In the genomic region with DNA sequence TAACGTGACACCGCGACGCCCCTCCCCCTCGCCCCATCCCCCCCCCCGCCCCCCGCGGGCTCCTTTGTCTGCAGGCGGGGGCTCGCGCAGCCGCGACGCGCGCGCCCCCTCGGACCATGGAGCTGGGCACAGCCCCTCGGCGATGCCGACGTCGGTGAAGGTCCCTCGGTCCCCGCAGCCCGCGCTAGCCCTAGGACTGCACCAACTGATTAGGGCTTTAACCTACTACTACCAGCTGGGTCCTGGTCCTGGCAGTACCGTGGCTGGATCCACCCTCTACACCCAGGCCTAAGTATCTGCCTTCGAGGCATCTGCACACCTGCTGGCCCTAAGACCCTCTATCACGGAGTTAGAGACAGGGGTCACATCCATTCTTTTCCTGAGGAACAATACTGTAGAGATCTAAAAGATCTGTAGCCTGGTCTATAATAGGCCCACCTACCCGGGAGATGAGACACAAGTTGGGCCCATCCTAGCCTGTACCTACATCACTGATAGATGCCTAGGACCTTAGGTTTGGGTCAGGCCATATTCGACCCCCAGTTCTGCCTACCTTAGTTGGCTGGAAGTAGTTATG, we compare ENCODE assay signal across 8 mouse cellular contexts. TPM values are rescaled to one million over a fixed set of nuclear protein-coding genes. Genes with fewer than 3 reads are reported as not detected.
DNase-seq lines count a peak whose midpoint lies in the region; ATAC-seq and TF ChIP-seq lines count a peak whose summit lies in the region.

No protein-coding gene starts in this region.

- H3K9me3 ChIP-seq in lung, embryonic 16.5 days (ENCODE audit: control insufficient read depth, low read length), result peaks cover 25% of the 10 kb centered on the region
- peaks cover 26% of the 10 kb centered on the region for H3K9me3 ChIP-seq in forebrain, embryonic 12.5 days
- H3K9me3 ChIP-seq in limb, embryonic 12.5 days, result peaks cover 31% of the 10 kb centered on the region

- H3K9ac ChIP-seq in lung, embryonic 16.5 days (ENCODE audit: low read length), result peak overlapping the region; percentile 49; the same call in 1 of the 2 replicates
- H3K9ac ChIP-seq in forebrain, embryonic 12.5 days, result no peak overlapping the region
- H3K9ac ChIP-seq in limb, embryonic 12.5 days (replicated peaks), result peak overlapping the region; percentile 40; the same call in 1 of the 2 replicates

- TF ChIP-seq POLR2A in small intestine, adult 2 months (IDR thresholded peaks at IDR 0.05; ENCODE audit: low read depth, low read length), result no peak

- H3K4me2 ChIP-seq in lung, embryonic 16.5 days (ENCODE audit: low read depth, low read length), result peak overlapping the region; percentile 60
- peak overlapping the region; percentile 42 for H3K4me2 ChIP-seq in forebrain, embryonic 12.5 days
- peak overlapping the region; percentile 51 for H3K4me2 ChIP-seq in limb, embryonic 12.5 days

- DNase-seq in lung, postnatal 14 days, result no peak
- DNase-seq in frontal cortex, postnatal 25 days (ENCODE audit: low spot score in 2 of 2), result no peak
- no peak for DNase-seq in retina, postnatal 1 day

- H3K27me3 ChIP-seq in lung, embryonic 16.5 days (ENCODE audit: control insufficient read depth, insufficient read depth, low read depth, low read length), result no peaks in the 10 kb centered on the region
- H3K27me3 ChIP-seq in forebrain, embryonic 12.5 days, result peaks cover 88% of the 10 kb centered on the region
- H3K27me3 ChIP-seq in limb, embryonic 12.5 days, result peaks cover 17% of the 10 kb centered on the region
- peaks cover 22% of the 10 kb centered on the region for H3K27me3 ChIP-seq in small intestine, adult 2 months (ENCODE audit: control insufficient read depth, insufficient read depth, low read length)

- H3K4me1 ChIP-seq in lung, embryonic 16.5 days (replicated peaks; ENCODE audit: control insufficient read depth, insufficient read depth, low read length), result peaks cover 12% of the 10 kb centered on the region
- peaks cover 34% of the 10 kb centered on the region for H3K4me1 ChIP-seq in forebrain, embryonic 12.5 days
- H3K4me1 ChIP-seq in limb, embryonic 12.5 days (replicated peaks), result peaks cover 39% of the 10 kb centered on the region
- H3K4me1 ChIP-seq in small intestine, adult 2 months (ENCODE audit: control insufficient read depth, insufficient read depth, insufficient read length, low read length), result peaks cover 13% of the 10 kb centered on the region

- TF ChIP-seq CTCF in small intestine, adult 2 months (IDR thresholded peaks at IDR 0.05; ENCODE audit: extremely low read depth, insufficient read length, insufficient replicate concordance, low read depth, low read length), result no peak

- WGBS in lung, embryonic 16.5 days, result 28% methylated on average over 14 of the region's 32 CpGs
- 39% methylated on average over 19 of the region's 32 CpGs for WGBS in forebrain, embryonic 12.5 days
- WGBS in limb, embryonic 12.5 days, result 45% methylated on average over 22 of the region's 32 CpGs
- 40% methylated on average over 31 of the region's 32 CpGs for WGBS in small intestine, adult 2 months

- H3K4me3 ChIP-seq in lung, embryonic 16.5 days (ENCODE audit: low read length), result peak overlapping the region; percentile 34
- peak overlapping the region; percentile 24 for H3K4me3 ChIP-seq in forebrain, embryonic 12.5 days (replicated peaks)
- peak overlapping the region; percentile 72 for H3K4me3 ChIP-seq in limb, embryonic 12.5 days (replicated peaks)
- H3K4me3 ChIP-seq in small intestine, adult 2 months (ENCODE audit: low read depth, low read length), result peak overlapping the region; percentile 48

- H3K27ac ChIP-seq in lung, embryonic 16.5 days (ENCODE audit: low read length), result peak overlapping the region; percentile 62
- peak overlapping the region; percentile 54; the same call in 1 of the 2 replicates for H3K27ac ChIP-seq in forebrain, embryonic 12.5 days
- peak overlapping the region; percentile 90 for H3K27ac ChIP-seq in limb, embryonic 12.5 days
- no peak overlapping the region for H3K27ac ChIP-seq in small intestine, adult 2 months (ENCODE audit: insufficient read depth, low read depth, low read length)

- peak; percentile 24 for ATAC-seq in lung, embryonic 16.5 days (ENCODE audit: low read depth)
- peak; percentile 68 for ATAC-seq in forebrain, embryonic 12.5 days (ENCODE audit: low FRiP score)
- ATAC-seq in limb, embryonic 12.5 days (ENCODE audit: insufficient number of reproducible peaks, insufficient read depth, low FRiP score, low TSS enrichment, low read depth), result peak; percentile 45
- no peak for ATAC-seq in CD4-positive, CD25-positive, alpha-beta regulatory T cell, adult 4 months

- no peaks in the 10 kb centered on the region for H3K36me3 ChIP-seq in lung, embryonic 16.5 days (ENCODE audit: control insufficient read depth, insufficient read depth, low read length)
- H3K36me3 ChIP-seq in forebrain, embryonic 12.5 days (replicated peaks), result no peaks in the 10 kb centered on the region
- peaks cover 17% of the 10 kb centered on the region; the same call in 1 of the 2 replicates for H3K36me3 ChIP-seq in limb, embryonic 12.5 days
- no peaks in the 10 kb centered on the region for H3K36me3 ChIP-seq in small intestine, adult 2 months (ENCODE audit: control insufficient read depth, insufficient read depth, low read length)

RNA-seq across cellular contexts. Expression of gene Cdkn1c, which starts 0.5 kb away (rescaled TPM):
- 434 and 478 TPM in 2 replicates for polyA plus RNA-seq in lung, embryonic 16.5 days (2015; fragmentation: Nextera tagmentation; extraction: Ambion mirVana)
- 326 and 351 TPM in 2 replicates for polyA plus RNA-seq in forebrain, embryonic 12.5 days (2016; fragmentation: Nextera tagmentation; extraction: Ambion mirVana)
- 1,371 and 1,459 TPM in 2 replicates for polyA plus RNA-seq in limb, embryonic 12.5 days (2016; fragmentation: Nextera tagmentation; extraction: Ambion mirVana)
- 8.7 and 9.6 TPM in 2 replicates for polyA plus RNA-seq in small intestine, adult 2 months (2012; rRNA removed)
- 1 to 10 TPM in 1 of 2 experiments, under 1 TPM in 1; 0.87 to 1.3 TPM for polyA plus RNA-seq in CD4-positive, CD25-positive, alpha-beta regulatory T cell, adult 4 months (2017; shearing (Covaris generic))

RNA-seq across cellular contexts. Expression of gene Slc22a18, which starts 12.2 kb away (rescaled TPM):
- polyA plus RNA-seq in lung, embryonic 16.5 days (2015; fragmentation: Nextera tagmentation; extraction: Ambion mirVana), result 3.5 and 5.4 TPM in 2 replicates
- 0.26 and 0.27 TPM in 2 replicates for polyA plus RNA-seq in forebrain, embryonic 12.5 days (2016; fragmentation: Nextera tagmentation; extraction: Ambion mirVana)
- polyA plus RNA-seq in limb, embryonic 12.5 days (2016; fragmentation: Nextera tagmentation; extraction: Ambion mirVana), result 1.3 and 1.4 TPM in 2 replicates
- 249 and 251 TPM in 2 replicates for polyA plus RNA-seq in small intestine, adult 2 months (2012; rRNA removed)
- polyA plus RNA-seq in CD4-positive, CD25-positive, alpha-beta regulatory T cell, adult 4 months (2017; shearing (Covaris generic)), result not detected

RNA-seq across cellular contexts. Expression of gene Phlda2, which starts 41.6 kb away (rescaled TPM):
- 5.4 and 6.2 TPM in 2 replicates for polyA plus RNA-seq in lung, embryonic 16.5 days (2015; fragmentation: Nextera tagmentation; extraction: Ambion mirVana)
- 0.63 and 0.79 TPM in 2 replicates for polyA plus RNA-seq in forebrain, embryonic 12.5 days (2016; fragmentation: Nextera tagmentation; extraction: Ambion mirVana)
- polyA plus RNA-seq in limb, embryonic 12.5 days (2016; fragmentation: Nextera tagmentation; extraction: Ambion mirVana), result 13.8 and 19.2 TPM in 2 replicates
- polyA plus RNA-seq in small intestine, adult 2 months (2012; rRNA removed), result 2.5 and 5.0 TPM in 2 replicates
- under 1 TPM in 1 of 2 experiments, not detected in 1; 0.58 TPM for polyA plus RNA-seq in CD4-positive, CD25-positive, alpha-beta regulatory T cell, adult 4 months (2017; shearing (Covaris generic))

Comparison
In these comparisons a context has a peak if more than half of its experiments do, and no peak if none do; other contexts are left out.
1. RNA of gene Cdkn1c, which starts 0.5 kb away (polyA plus RNA-seq): 1,371 to 1,459 TPM in limb, embryonic 12.5 days, 434 to 478 TPM in lung, embryonic 16.5 days and 326 to 351 TPM in forebrain, embryonic 12.5 days; 8.7 to 9.6 TPM in small intestine, adult 2 months and 0.87 to 1.3 TPM in CD4-positive, CD25-positive, alpha-beta regulatory T cell, adult 4 months; every median in the first group is over 10 times any median in the second.
2. RNA of gene Slc22a18, which starts 12.2 kb away (polyA plus RNA-seq): 249 to 251 TPM in small intestine, adult 2 months; 3.5 to 5.4 TPM in lung, embryonic 16.5 days, 1.3 to 1.4 TPM in limb, embryonic 12.5 days, 0.26 to 0.27 TPM in forebrain, embryonic 12.5 days and not detected in CD4-positive, CD25-positive, alpha-beta regulatory T cell, adult 4 months; every median in the first group is over 10 times any median in the second.
3. Peak in every context shown above with its lines, with median percentiles within 50 percentile points of each other: H3K4me2 ChIP-seq and H3K4me3 ChIP-seq.